Mouse (Mus musculus) adrenal gland (tissue): ENCODE measurements around the gene A630073D07Rik.
"Not testable (repeated sequence)": the region's sequence is repeated elsewhere in the genome, so short reads cannot be mapped to it uniquely, and the experiment has no call there.

Source experiments
- intact Hi-C: fragments of 180-260 bp; cut with DNase I; formaldehyde crosslinking; loops from one replicate; pipeline ENCODE4 v1.15.1; 2025
- long read RNA-seq, 2 experiments: library from polyadenylated mRNA; unstranded; transcript quantifications; one replicate each; pipeline ENCODE4 v2.0.0; 2020; ENCODE audit warnings: borderline replicate concordance in 1 of 2; ENCODE audit not compliant: insufficient replicate concordance in 1 of 2

A630073D07Rik gene
- long read RNA-seq, experiment 1 = 0 reads
- long read RNA-seq, experiment 2 = 0 reads

DNA sequence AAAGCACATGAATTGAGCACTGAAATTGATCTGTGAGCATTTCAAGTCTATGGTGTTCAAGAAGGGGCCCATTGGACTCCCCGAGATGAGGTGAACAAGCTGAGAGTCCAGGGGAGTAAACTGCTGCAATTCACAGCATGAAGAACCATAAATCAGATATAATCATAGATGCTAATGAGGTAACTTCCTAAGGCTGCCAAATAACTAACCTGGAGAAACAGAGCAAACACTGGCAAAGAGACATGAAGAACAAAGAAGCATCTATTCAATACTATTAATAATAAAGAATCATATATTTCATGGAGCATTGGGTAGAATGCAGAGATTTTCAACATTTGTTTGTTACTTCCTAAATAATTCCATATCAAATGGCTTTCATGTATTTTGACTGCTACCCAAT is at the start of gene A630073D07Rik:
TSS of gene A630073D07Rik (minus strand) at position 101 of the 400 bp plus-strand sequence.
- intact Hi-C loops = no loop called here

DNA sequence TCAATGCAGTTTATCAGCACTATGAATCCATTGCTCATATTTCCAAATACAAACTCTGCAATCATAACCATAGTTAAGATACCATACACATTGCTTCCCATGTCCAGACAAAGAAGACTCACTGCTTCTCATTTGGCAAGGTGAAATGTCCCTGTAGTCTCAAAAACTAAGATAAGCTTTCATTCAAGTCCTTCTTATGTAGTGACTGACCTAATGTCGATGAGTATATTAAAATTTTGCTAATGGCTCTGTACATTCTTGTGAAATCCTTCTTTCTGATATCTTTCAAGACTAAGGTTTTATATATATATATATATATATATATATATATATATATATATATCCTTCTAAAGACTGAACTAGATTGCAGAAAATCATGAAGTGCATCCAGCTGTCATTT is 49.6 kb upstream of the A630073D07Rik start, which contains the start of gene Tas2r121:
TSS of gene Tas2r121 (minus strand) at position 101 of the 400 bp plus-strand sequence.
- intact Hi-C loops = no loop called here

DNA sequence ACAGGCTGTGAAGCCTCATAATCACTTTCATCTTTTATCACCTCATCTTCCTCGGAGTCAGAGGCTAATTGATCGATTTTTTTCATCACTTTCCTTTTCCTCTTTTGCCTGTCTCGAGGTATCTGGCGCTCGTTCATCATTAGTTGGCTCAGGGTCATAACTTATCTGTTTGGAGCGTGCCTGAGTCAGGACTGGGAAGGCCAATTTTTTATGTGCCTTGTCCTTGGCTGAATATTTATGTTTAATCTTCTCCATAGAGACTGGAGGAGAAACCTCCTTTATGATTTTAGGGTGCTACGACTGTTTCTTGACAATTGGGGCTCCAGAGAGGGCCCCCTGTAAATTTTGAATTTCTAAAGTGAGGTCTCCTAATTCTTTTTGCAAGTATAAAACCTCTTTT is 40.3 kb upstream of the A630073D07Rik start:
- intact Hi-C loops = not testable (repeated sequence)

DNA sequence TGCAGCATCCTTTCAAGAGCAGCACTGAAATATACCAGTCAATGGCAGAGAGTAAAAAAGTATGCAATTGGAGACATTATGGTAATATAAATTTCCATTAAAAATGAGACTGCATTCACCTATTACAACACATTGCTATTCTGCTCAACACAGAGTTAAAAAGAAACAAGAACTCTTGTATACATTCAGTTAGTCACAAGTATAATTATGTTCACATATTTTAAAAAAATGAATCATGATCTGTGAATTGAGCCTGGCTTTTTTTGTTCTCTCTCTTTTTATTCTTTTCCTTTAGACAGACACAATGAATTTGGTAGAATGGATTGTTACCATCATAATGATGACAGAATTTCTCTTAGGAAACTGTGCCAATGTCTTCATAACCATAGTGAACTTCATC is 5.3 kb upstream of the A630073D07Rik start, which contains the start of gene Tas2r120:
TSS of gene Tas2r120 (plus strand) at position 301 of the 400 bp plus-strand sequence.
- intact Hi-C loops = no loop called here

DNA sequence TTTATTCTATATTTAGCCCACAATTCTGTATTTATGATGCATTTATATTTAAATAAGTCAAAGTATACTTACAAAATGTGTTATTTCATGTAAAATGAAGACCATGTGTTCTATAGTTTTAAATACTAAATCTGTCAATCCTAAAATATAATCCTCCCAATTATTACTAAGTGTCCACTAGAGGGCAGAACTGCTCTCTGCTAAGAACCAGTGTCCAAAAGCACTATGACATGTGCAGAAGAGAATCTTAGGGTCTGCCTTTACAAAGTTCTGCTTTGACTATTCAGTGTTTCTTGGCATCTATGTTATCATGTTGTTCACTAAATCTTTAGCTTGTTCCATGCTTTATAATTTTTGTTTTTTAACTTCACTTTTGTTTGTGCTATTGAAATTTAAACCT is 1.9 kb downstream of the A630073D07Rik start:
- intact Hi-C loops = loop anchor here (5.0 kb wide), 2 partner anchors 108 to 553 kb away; no protein-coding TSS in a partner anchor

DNA sequence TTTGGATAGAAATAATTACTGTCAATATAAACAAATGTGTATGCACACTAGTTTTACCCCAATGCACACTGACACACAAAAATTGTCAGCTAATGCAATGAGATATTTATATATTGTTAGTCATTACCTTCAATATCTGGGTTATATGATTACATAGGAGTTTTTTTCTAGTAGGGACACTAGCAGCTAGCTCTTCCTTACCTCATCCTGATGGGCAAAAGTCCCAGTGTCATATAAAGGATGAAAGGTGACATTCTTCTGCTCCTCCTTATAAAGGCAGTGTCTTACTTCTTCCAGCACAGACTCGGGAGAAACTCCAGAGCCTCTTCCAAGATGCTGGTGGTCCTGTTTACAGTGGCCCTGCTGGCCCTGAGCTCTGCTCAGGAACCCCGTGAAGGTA is 55.7 kb downstream of the A630073D07Rik start, which contains the start of gene Prp2:
TSS of gene Prp2 (plus strand) at position 301 of the 400 bp plus-strand sequence.
- intact Hi-C loops = not testable (repeated sequence)
